Mouse (Mus musculus) midbrain, embryonic 10.5 days (tissue): ENCODE measurements at regions not wholly inside any gene's neighbourhood (a gene's known extent, or its start where the extent isn't known, plus 50 kb on each side); places are given as distances from the start of the nearest gene placed in this dataset.

Source experiments
- DNase-seq: peaks from one replicate; pipeline ENCODE4 v3.0.0-alpha.2; 2017; ENCODE audit warnings: low spot score
- H3K27ac ChIP-seq: fragments of 300-500 bp; sonication (generic); replicated peaks from 2 replicates; pipeline ENCODE4 v1.5.1; 2016; ENCODE audit warnings: mild to moderate bottlenecking
- H3K27me3 ChIP-seq: fragments of 300-500 bp; sonication (generic); 2 replicates; pipeline ENCODE4 v1.6.1; 2016; ENCODE audit warnings: low read depth, mild to moderate bottlenecking; ENCODE audit not compliant: poor library complexity, severe bottlenecking
- H3K36me3 ChIP-seq: fragments of 300-500 bp; sonication (generic); 2 replicates; pipeline ENCODE4 v1.6.1; 2016; ENCODE audit warnings: mild to moderate bottlenecking, moderate library complexity
- H3K4me1 ChIP-seq: fragments of 300-500 bp; sonication (generic); 2 replicates; pipeline ENCODE4 v1.6.1; 2016
- H3K4me3 ChIP-seq: fragments of 300-500 bp; sonication (generic); 2 replicates; pipeline ENCODE4 v1.5.1; 2016; ENCODE audit warnings: mild to moderate bottlenecking, moderate library complexity
- H3K9me3 ChIP-seq: fragments of 300-500 bp; sonication (generic); replicated peaks from 2 replicates; pipeline ENCODE4 v1.6.1; 2016; ENCODE audit warnings: mild to moderate bottlenecking
- WGBS: fragments of 180-500 bp; shearing (Covaris S2); methylation state at CpG from one replicate; pipeline ENCODE4 v1.1.7; 2016; 5-methylcytosine and 5-hydroxymethylcytosine counted together

GRCm38 (mm10) chr3:8731398-8731797 lies 878.5 kb downstream of the Zfp704 start:
- 81% methylated on average over 6 of the region's 6 CpGs for WGBS
- Histone ChIP-seq H3K4me3 (no peak overlapping the region), H3K9me3 (no peaks in the 10 kb centered on the region), H3K4me1 (peaks cover 5% of the 10 kb centered on the region), H3K27me3 (no peaks in the 10 kb centered on the region), H3K27ac (peak overlapping the region; percentile 30; the same call in 1 of the 2 replicates), H3K36me3 (no peaks in the 10 kb centered on the region)
- DNase-seq, result no peak

GRCm38 (mm10) chr3:8721628-8722594 lies 888.0 kb downstream of the Zfp704 start:
- 76% methylated on average over 4 of the region's 4 CpGs for WGBS
- Histone ChIP-seq H3K4me1 (peaks cover 58% of the 10 kb centered on the region), H3K4me3 (no peak overlapping the region), H3K9me3 (no peaks in the 10 kb centered on the region), H3K27me3 (peaks cover 20% of the 10 kb centered on the region), H3K36me3 (no peaks in the 10 kb centered on the region), H3K27ac (no peak overlapping the region)
- DNase-seq, result no peak

- Histone ChIP-seq H3K9me3 (no peaks in the 10 kb centered on the region), H3K27ac (no peak overlapping the region), H3K27me3 (peaks cover 30% of the 10 kb centered on the region), H3K36me3 (no peaks in the 10 kb centered on the region), H3K4me1 (peaks cover 65% of the 10 kb centered on the region), H3K4me3 (no peak overlapping the region)
- DNase-seq, result no peak
- 70% methylated on average over 7 of the region's 7 CpGs for WGBS
Measured at GRCm38 (mm10) chr3:8720586-8721100, 889.2 kb downstream of the Zfp704 start.

- H3K27me3 ChIP-seq, result peaks cover 34% of the 10 kb centered on the region
- H3K9me3 ChIP-seq, result no peaks in the 10 kb centered on the region
- H3K36me3 ChIP-seq, result no peaks in the 10 kb centered on the region
- H3K27ac ChIP-seq, result peak overlapping the region; percentile 86
- peaks cover 54% of the 10 kb centered on the region for H3K4me1 ChIP-seq
- H3K4me3 ChIP-seq, result peak overlapping the region; percentile 51
- 8% methylated on average over 9 of the region's 9 CpGs for WGBS
- no peak for DNase-seq
Measured at GRCm38 (mm10) chr3:8718206-8718605, 891.7 kb downstream of the Zfp704 start.

- Histone ChIP-seq H3K27me3 (peaks cover 37% of the 10 kb centered on the region), H3K4me3 (peak overlapping the region; percentile 51), H3K9me3 (no peaks in the 10 kb centered on the region), H3K27ac (peak overlapping the region; percentile 86), H3K36me3 (no peaks in the 10 kb centered on the region), H3K4me1 (peaks cover 50% of the 10 kb centered on the region)
- under 1% methylated on average over 18 of the region's 18 CpGs for WGBS
- DNase-seq, result peak; percentile 78
Measured at GRCm38 (mm10) chr3:8717334-8717812, 892.5 kb downstream of the Zfp704 start.
